Mouse (Mus musculus) MEL (cell line): ENCODE data around the gene Pax3.

ENCODE experiments used
- CTCF ChIP-seq, 3 experiments: IDR thresholded peaks in 2 of 3; conservative IDR thresholded peaks in 1 of 3; 2 replicates each; pipeline ENCODE4 v1.5.1; 2011 to 2012; ENCODE audit warnings: low read length in 3 of 3, low read depth in 2 of 3, mild to moderate bottlenecking in 2 of 3, improper control_type of control experiment in 1 of 3, inconsistent platforms in 1 of 3, mixed read lengths in 1 of 3, moderate library complexity in 1 of 3; ENCODE audit not compliant: control insufficient read depth in 1 of 3, insufficient read depth in 1 of 3, poor library complexity in 1 of 3, severe bottlenecking in 1 of 3
- GATA1 ChIP-seq: IDR thresholded peaks from 2 replicates; pipeline ENCODE4 v1.6.1; 2011; ENCODE audit warnings: low read depth, low read length, improper control_type of control experiment
- MAFK ChIP-seq: IDR thresholded peaks from 2 replicates; pipeline ENCODE4 v1.6.1; 2011; ENCODE audit warnings: low read depth, mild to moderate bottlenecking, low read length, improper control_type of control experiment, borderline replicate concordance
- MAX ChIP-seq: IDR thresholded peaks from 2 replicates; pipeline ENCODE4 v1.6.1; 2011; ENCODE audit warnings: low read length, improper control_type of control experiment
- NELFE ChIP-seq: IDR thresholded peaks from 2 replicates; pipeline ENCODE4 v1.6.1; 2011; ENCODE audit warnings: low read depth, low read length, improper control_type of control experiment
- POLR2A ChIP-seq, 2 experiments: IDR thresholded peaks; 2 replicates each; pipeline ENCODE4 v1.6.1; 2011 to 2012; ENCODE audit warnings: low read length in 2 of 2, mild to moderate bottlenecking in 2 of 2, control low read depth in 1 of 2, improper control_type of control experiment in 1 of 2, low read depth in 1 of 2, moderate library complexity in 1 of 2; ENCODE audit not compliant: control insufficient read depth in 1 of 2, insufficient read depth in 1 of 2, poor library complexity in 1 of 2
- SIN3A ChIP-seq: IDR thresholded peaks from 2 replicates; pipeline ENCODE4 v1.6.1; 2012; ENCODE audit warnings: low read length, improper control_type of control experiment, inconsistent platforms

DNA sequence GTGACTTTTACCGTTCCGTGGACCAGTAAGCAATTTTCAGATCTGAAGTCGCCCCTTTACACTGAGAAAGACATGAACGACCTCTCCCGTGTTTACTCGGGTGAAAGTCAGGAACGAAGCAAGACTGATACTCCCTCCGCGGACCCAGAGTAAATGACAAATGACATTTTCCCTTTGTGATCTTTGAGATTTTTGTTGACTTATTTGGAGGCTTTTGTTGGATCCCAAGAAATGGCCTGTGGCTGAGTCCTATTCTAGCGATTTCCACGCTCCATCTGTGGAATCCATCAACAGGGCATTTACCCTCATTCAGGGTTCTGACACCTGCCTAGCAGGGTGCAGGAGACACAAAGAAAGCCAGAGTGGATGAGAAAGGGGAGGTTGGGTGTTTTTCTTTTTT is 57.6 kb downstream of the Pax3 start:
- no peak for TF ChIP-seq CTCF (IDR thresholded peaks at IDR 0.05 in 2 of 3, conservative IDR thresholded peaks at IDR 0.05 in 1 of 3; ENCODE audit: control insufficient read depth in 1 of 3, insufficient read depth in 1 of 3, low read depth in 2 of 3, low read length in 3 of 3, poor library complexity in 1 of 3, severe bottlenecking in 1 of 3)
- TF ChIP-seq GATA1 = no peak
- no peak for TF ChIP-seq MAX
- no peak for TF ChIP-seq POLR2A (IDR thresholded peaks at IDR 0.05; ENCODE audit: control insufficient read depth in 1 of 2, insufficient read depth in 1 of 2, low read depth in 1 of 2, low read length in 2 of 2, poor library complexity in 1 of 2)
- TF ChIP-seq SIN3A = no peak
- TF ChIP-seq NELFE = no peak
- TF ChIP-seq MAFK = no peak
